Mouse (Mus musculus): ENCODE measurements around the gene Cadps2. TPM values are rescaled to one million over a fixed set of nuclear protein-coding genes. Genes with fewer than 3 reads are reported as not detected.
A peak's percentile ranks its signal among the peaks of the same experiment; 100 is the strongest.

Gene Cadps2
- total and polyA plus RNA-seq, 2 experiments = 2.7 to 19.5 TPM

DNA sequence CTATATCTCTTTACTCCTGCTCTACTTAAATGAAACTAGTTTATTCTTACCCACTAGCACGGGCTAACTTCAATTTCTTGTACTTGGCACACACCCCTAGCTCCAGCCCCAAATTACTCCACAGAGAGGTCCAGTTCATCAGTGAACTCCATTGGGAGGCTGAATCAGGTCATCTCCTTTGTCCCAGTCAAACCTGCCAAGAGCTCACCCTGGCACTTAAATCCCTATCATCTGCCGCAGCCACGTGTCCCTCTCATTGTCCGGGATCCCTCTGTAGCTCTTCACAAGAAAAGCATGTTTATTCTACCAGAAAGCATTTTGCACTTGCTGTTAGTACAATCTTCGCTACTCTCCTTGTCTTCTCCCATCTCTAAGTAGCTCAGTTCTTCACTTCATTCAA is 17.4 kb downstream of the Cadps2 start:
- no peak overlapping the region for H3K27ac ChIP-seq (replicated peaks; ENCODE audit: insufficient read depth, low read depth, low read length)
- H3K4me1 ChIP-seq (ENCODE audit: control insufficient read depth, insufficient read depth, low read length) = no peaks in the 10 kb centered on the region
- 74% methylated on average over 5 of the region's 5 CpGs for WGBS
- peak; percentile 46 for DNase-seq (ENCODE audit: extremely low read depth, low read depth, low spot score)
- no peak for TF ChIP-seq CTCF (IDR thresholded peaks at IDR 0.05; ENCODE audit: low read depth, low read length)
- TF ChIP-seq POLR2A (IDR thresholded peaks at IDR 0.05; ENCODE audit: extremely low read depth, insufficient read depth, low read length) = no peak
- H3K9ac ChIP-seq (ENCODE audit: low read depth, low read length) = no peak overlapping the region
- no peak overlapping the region for H3K4me3 ChIP-seq (ENCODE audit: insufficient read depth, low read depth, low read length)
- H3K36me3 ChIP-seq (ENCODE audit: control insufficient read depth, insufficient read depth, low read length) = no peaks in the 10 kb centered on the region
- no peaks in the 10 kb centered on the region for H3K79me2 ChIP-seq (ENCODE audit: control insufficient read depth, insufficient read depth, low read length)
- H3K27me3 ChIP-seq (ENCODE audit: control insufficient read depth, insufficient read depth, low read length) = no peaks in the 10 kb centered on the region

DNA sequence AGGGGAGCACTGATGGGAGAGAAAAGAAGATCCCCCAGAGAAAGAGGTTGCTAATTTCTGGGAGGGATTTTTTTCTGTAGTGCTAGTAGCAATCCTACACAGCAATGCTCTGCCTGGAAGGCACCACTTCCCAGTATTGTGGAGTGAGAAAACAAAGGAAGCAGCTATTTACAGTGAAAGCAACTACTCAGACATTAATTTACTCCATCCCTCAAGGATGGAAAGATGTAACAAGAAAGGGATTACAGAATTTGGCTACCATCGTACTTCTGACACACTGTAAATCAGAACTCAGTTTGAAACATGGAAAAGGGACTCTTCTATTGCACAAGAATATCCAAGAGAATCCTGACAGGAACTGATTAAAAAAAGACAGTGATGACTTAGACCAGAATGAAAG is 29.1 kb downstream of the Cadps2 start:
- Histone ChIP-seq H3K27ac (replicated peaks; ENCODE audit: insufficient read depth, low read depth, low read length) (no peak overlapping the region), H3K36me3 (ENCODE audit: control insufficient read depth, insufficient read depth, low read length) (no peaks in the 10 kb centered on the region), H3K27me3 (ENCODE audit: control insufficient read depth, insufficient read depth, low read length) (no peaks in the 10 kb centered on the region), H3K79me2 (ENCODE audit: control insufficient read depth, insufficient read depth, low read length) (no peaks in the 10 kb centered on the region), H3K9ac (ENCODE audit: low read depth, low read length) (no peak overlapping the region), H3K4me3 (ENCODE audit: insufficient read depth, low read depth, low read length) (no peak overlapping the region), H3K4me1 (ENCODE audit: control insufficient read depth, insufficient read depth, low read length) (no peaks in the 10 kb centered on the region)
- no peak for TF ChIP-seq CTCF (IDR thresholded peaks at IDR 0.05; ENCODE audit: low read depth, low read length)
- no peak for TF ChIP-seq POLR2A (IDR thresholded peaks at IDR 0.05; ENCODE audit: extremely low read depth, insufficient read depth, low read length)
- no peak for DNase-seq (ENCODE audit: extremely low read depth, low read depth, low spot score)
- WGBS = 86% methylated on average over 1 of the region's 1 CpGs

DNA sequence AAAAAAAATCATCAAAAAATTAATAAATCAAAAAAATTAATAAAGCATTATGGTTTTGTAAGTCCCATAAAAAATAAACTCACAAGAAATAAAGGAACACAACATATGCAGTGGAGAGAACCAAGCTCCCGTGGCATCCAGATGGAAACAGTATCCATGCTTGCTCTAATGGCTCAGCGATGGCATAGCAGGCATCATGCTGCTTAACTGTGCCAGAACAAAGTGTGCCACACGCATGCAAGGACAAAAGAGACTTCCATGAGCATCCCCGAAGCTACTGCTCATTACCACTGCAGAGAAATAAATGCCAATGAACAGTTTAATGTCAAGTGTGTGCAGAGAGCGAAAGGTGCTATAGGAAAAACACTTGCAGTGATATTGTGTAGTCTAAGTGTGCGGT is 29.9 kb downstream of the Cadps2 start:
- H3K27ac ChIP-seq (replicated peaks; ENCODE audit: insufficient read depth, low read depth, low read length) = no peak overlapping the region
- no peaks in the 10 kb centered on the region for H3K4me1 ChIP-seq (ENCODE audit: control insufficient read depth, insufficient read depth, low read length)
- no peak overlapping the region for H3K9ac ChIP-seq (ENCODE audit: low read depth, low read length)
- WGBS = 87% methylated on average over 6 of the region's 6 CpGs
- H3K4me3 ChIP-seq (ENCODE audit: insufficient read depth, low read depth, low read length) = no peak overlapping the region
- no peaks in the 10 kb centered on the region for H3K36me3 ChIP-seq (ENCODE audit: control insufficient read depth, insufficient read depth, low read length)
- DNase-seq (ENCODE audit: extremely low read depth, low read depth, low spot score) = no peak
- TF ChIP-seq CTCF (IDR thresholded peaks at IDR 0.05; ENCODE audit: low read depth, low read length) (no peak), POLR2A (IDR thresholded peaks at IDR 0.05; ENCODE audit: extremely low read depth, insufficient read depth, low read length) (no peak)
- no peaks in the 10 kb centered on the region for H3K79me2 ChIP-seq (ENCODE audit: control insufficient read depth, insufficient read depth, low read length)
- no peaks in the 10 kb centered on the region for H3K27me3 ChIP-seq (ENCODE audit: control insufficient read depth, insufficient read depth, low read length)

DNA sequence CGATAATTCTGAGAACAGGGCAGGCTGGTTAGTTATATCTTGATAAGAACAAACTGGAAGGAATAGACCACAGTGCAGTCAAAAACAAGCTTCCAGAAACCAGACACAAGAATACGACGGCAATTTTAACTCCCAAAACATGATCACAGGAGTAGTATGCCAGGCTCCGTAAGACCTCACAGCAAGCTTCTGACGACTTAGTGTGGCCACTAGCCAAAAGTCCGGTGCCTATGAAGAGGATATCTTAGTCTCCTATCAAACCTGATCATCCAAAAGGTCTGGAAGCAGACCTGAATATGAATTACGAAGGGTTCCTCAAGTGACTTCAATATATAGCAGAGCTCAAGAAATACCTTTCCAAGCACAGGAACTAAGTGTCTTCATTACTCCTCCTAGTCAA is 33.9 kb downstream of the Cadps2 start:
- no peak overlapping the region for H3K9ac ChIP-seq (ENCODE audit: low read depth, low read length)
- WGBS = 91% methylated on average over 7 of the region's 7 CpGs

DNA sequence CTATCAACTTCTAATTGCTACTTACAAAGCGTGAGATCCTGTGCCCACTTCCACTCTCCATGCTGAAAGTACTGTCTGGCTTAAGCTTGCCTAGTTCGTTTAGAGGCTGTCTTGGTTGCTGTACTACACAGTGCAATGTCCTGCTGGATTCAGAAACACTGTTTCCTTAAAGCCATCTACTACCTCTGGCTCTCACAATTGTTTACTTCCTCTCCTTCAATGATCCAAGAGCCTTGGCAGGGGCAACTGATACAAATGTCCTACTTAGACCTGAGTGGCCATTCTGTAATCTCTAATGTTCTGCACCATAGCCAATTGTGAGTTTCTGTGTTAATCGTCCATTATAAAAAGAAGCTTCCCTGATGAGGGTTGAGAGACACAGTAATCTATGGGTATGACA is 47.4 kb downstream of the Cadps2 start:
- 75% methylated on average over 3 of the region's 3 CpGs for WGBS
- no peak overlapping the region for H3K4me3 ChIP-seq (ENCODE audit: insufficient read depth, low read depth, low read length)

More for the DNA sequence above, 33.9 kb downstream of the Cadps2 start:
- no peak for DNase-seq (ENCODE audit: extremely low read depth, low read depth, low spot score)
- Histone ChIP-seq H3K27me3 (ENCODE audit: control insufficient read depth, insufficient read depth, low read length) (no peaks in the 10 kb centered on the region), H3K27ac (replicated peaks; ENCODE audit: insufficient read depth, low read depth, low read length) (no peak overlapping the region), H3K36me3 (ENCODE audit: control insufficient read depth, insufficient read depth, low read length) (no peaks in the 10 kb centered on the region), H3K79me2 (ENCODE audit: control insufficient read depth, insufficient read depth, low read length) (no peaks in the 10 kb centered on the region), H3K4me3 (ENCODE audit: insufficient read depth, low read depth, low read length) (no peak overlapping the region), H3K4me1 (ENCODE audit: control insufficient read depth, insufficient read depth, low read length) (no peaks in the 10 kb centered on the region)
- TF ChIP-seq POLR2A (IDR thresholded peaks at IDR 0.05; ENCODE audit: extremely low read depth, insufficient read depth, low read length) (no peak), CTCF (IDR thresholded peaks at IDR 0.05; ENCODE audit: low read depth, low read length) (no peak)

DNA sequence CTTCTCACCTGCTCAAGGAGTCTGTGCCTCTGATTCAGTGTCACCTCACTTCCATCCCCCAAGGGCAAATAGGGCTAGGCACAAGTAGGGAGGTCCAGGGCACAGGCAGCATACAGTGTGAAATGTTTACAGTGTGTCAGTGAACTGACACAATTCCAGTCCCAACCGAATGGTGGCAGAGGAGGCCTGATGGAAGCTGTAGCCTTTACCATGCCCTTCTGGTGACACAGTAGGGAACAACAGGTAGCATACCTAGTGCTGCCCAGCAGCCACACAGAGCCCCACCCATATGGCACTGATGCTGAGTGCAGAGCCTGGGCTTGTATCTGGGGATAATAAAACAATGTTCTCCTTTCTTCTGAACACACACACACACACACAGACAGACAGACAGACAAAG is 61.6 kb downstream of the Cadps2 start:
- no peak overlapping the region for H3K4me3 ChIP-seq (ENCODE audit: insufficient read depth, low read depth, low read length)
- peak; percentile 40 for TF ChIP-seq CTCF (IDR thresholded peaks at IDR 0.05; ENCODE audit: low read depth, low read length)
- no peak for TF ChIP-seq POLR2A (IDR thresholded peaks at IDR 0.05; ENCODE audit: extremely low read depth, insufficient read depth, low read length)
- no peaks in the 10 kb centered on the region for H3K36me3 ChIP-seq (ENCODE audit: control insufficient read depth, insufficient read depth, low read length)
- H3K27me3 ChIP-seq (ENCODE audit: control insufficient read depth, insufficient read depth, low read length) = no peaks in the 10 kb centered on the region
- H3K4me1 ChIP-seq (ENCODE audit: control insufficient read depth, insufficient read depth, low read length) = no peaks in the 10 kb centered on the region
- H3K27ac ChIP-seq (replicated peaks; ENCODE audit: insufficient read depth, low read depth, low read length) = no peak overlapping the region
- H3K79me2 ChIP-seq (ENCODE audit: control insufficient read depth, insufficient read depth, low read length) = no peaks in the 10 kb centered on the region
- DNase-seq (ENCODE audit: extremely low read depth, low read depth, low spot score) = peak; percentile 8
- H3K9ac ChIP-seq (ENCODE audit: low read depth, low read length) = no peak overlapping the region
- WGBS = 26% methylated on average over 1 of the region's 1 CpGs

More for the DNA sequence above, 47.4 kb downstream of the Cadps2 start:
- H3K79me2 ChIP-seq (ENCODE audit: control insufficient read depth, insufficient read depth, low read length) = no peaks in the 10 kb centered on the region
- H3K36me3 ChIP-seq (ENCODE audit: control insufficient read depth, insufficient read depth, low read length) = no peaks in the 10 kb centered on the region
- H3K4me1 ChIP-seq (ENCODE audit: control insufficient read depth, insufficient read depth, low read length) = no peaks in the 10 kb centered on the region
- TF ChIP-seq CTCF (IDR thresholded peaks at IDR 0.05; ENCODE audit: low read depth, low read length) (no peak), POLR2A (IDR thresholded peaks at IDR 0.05; ENCODE audit: extremely low read depth, insufficient read depth, low read length) (no peak)
- H3K27me3 ChIP-seq (ENCODE audit: control insufficient read depth, insufficient read depth, low read length) = no peaks in the 10 kb centered on the region
- DNase-seq (ENCODE audit: extremely low read depth, low read depth, low spot score) = no peak
- no peak overlapping the region for H3K9ac ChIP-seq (ENCODE audit: low read depth, low read length)
- no peak overlapping the region for H3K27ac ChIP-seq (replicated peaks; ENCODE audit: insufficient read depth, low read depth, low read length)

All from liver, adult 2 months (tissue).